In genomic region chr2:180187362-180187761, GRCm38 (mm10) we compare ENCODE assay signal across 16 mouse cellular contexts. TPM values are rescaled to one million over a fixed set of nuclear protein-coding genes. Genes with fewer than 3 reads are reported as not detected.
"Had no signal": no experiment of that assay in that cellular context is flagged by ENCODE, and none has a peak within 500 bp of the region (broad histone marks: within the 10 kb centered on the region; RNA-seq: fewer than 3 reads in every experiment).

No protein-coding gene starts in this region.

- H3K4me3 ChIP-seq: lung, embryonic 15.5 days; midbrain, embryonic 12.5 days; neural tube, embryonic 12.5 days; stomach, embryonic 15.5 days had no signal

- H3K4me1 ChIP-seq: lung, embryonic 15.5 days; midbrain, embryonic 12.5 days; neural tube, embryonic 12.5 days; stomach, embryonic 15.5 days had no signal

- H3K27me3 ChIP-seq: lung, embryonic 15.5 days; midbrain, embryonic 12.5 days; neural tube, embryonic 12.5 days; stomach, embryonic 15.5 days had no signal

- H3K4me2 ChIP-seq: lung, embryonic 15.5 days; midbrain, embryonic 12.5 days; neural tube, embryonic 12.5 days; stomach, embryonic 15.5 days had no signal

- H3K36me3 ChIP-seq: midbrain, embryonic 12.5 days; neural tube, embryonic 12.5 days had no signal

- H3K9me3 ChIP-seq: lung, embryonic 15.5 days; megakaryocyte, embryonic 14.5 days; midbrain, embryonic 12.5 days; neural tube, embryonic 12.5 days; stomach, embryonic 15.5 days had no signal

- ATAC-seq: liver, postnatal 0 days; lung, postnatal 0 days had no signal

- H3K27ac ChIP-seq: lung, embryonic 15.5 days; macrophage; midbrain, embryonic 12.5 days; neural tube, embryonic 12.5 days; stomach, embryonic 15.5 days; stomach, postnatal 0 days had no signal

- H3K9ac ChIP-seq: liver, postnatal 0 days; lung, embryonic 15.5 days; neural tube, embryonic 12.5 days; stomach, embryonic 15.5 days had no signal

- DNase-seq: liver, postnatal 0 days; lung, adult 2 months; lung, postnatal 14 days; lung, postnatal 36 days; midbrain, embryonic 14.5 days; right cerebral cortex, postnatal 14 days; thymus, adult 2 months; thymus, postnatal 14 days had no signal

RNA-seq across cellular contexts. Expression of gene Lama5, which starts 38.3 kb away (rescaled TPM):
- polyA plus RNA-seq: macrophage had no signal
